Mouse (Mus musculus) monocyte, adult 5-6 weeks (primary cell): ENCODE measurements at regions not wholly inside any gene's neighbourhood (a gene's known extent, or its start where the extent isn't known, plus 50 kb on each side); places are given as distances from the start of the nearest gene placed in this dataset.

ENCODE experiments used
- ATAC-seq: fragments of 153-309, 156-312 bp; replicated peaks from 2 replicates; pipeline ENCODE4 v1.8.0; 2017; ENCODE audit warnings: mild to moderate bottlenecking; ENCODE audit not compliant: low TSS enrichment, insufficient number of reproducible peaks, severe bottlenecking, poor library complexity, low FRiP score

GRCm38 (mm10) chr10:111680919-111681318, 174.8 kb downstream of the Phlda1 start:
- ATAC-seq = no peak

- no peak for ATAC-seq
These were observed 178.6 kb downstream of the Phlda1 start for GRCm38 (mm10) chr10:111684409-111685346.

GRCm38 (mm10) chr10:111686585-111686984, 180.5 kb downstream of the Phlda1 start:
- ATAC-seq = no peak

- no peak for ATAC-seq
These were observed 183.5 kb downstream of the Phlda1 start for GRCm38 (mm10) chr10:111689587-111689986.

- no peak for ATAC-seq
These were observed 187.7 kb downstream of the Phlda1 start for GRCm38 (mm10) chr10:111693762-111694161.

- ATAC-seq = no peak
These were observed 188.4 kb downstream of the Phlda1 start for GRCm38 (mm10) chr10:111694227-111695200.

- ATAC-seq = no peak
These were observed 190.1 kb downstream of the Phlda1 start for GRCm38 (mm10) chr10:111695918-111696760.

GRCm38 (mm10) chr10:111696987-111697386, 190.9 kb downstream of the Phlda1 start:
- no peak; the same call in 1 of the 2 replicates for ATAC-seq

GRCm38 (mm10) chr10:111699557-111700508, 193.7 kb downstream of the Phlda1 start:
- ATAC-seq = no peak

- ATAC-seq = no peak
These were observed 194.5 kb downstream of the Phlda1 start for GRCm38 (mm10) chr10:111700570-111700969.

GRCm38 (mm10) chr10:111701138-111701537, 195.1 kb downstream of the Phlda1 start:
- no peak for ATAC-seq

GRCm38 (mm10) chr10:111702435-111702834, 196.3 kb downstream of the Phlda1 start:
- no peak for ATAC-seq

GRCm38 (mm10) chr10:111703447-111703846, 197.4 kb downstream of the Phlda1 start:
- no peak for ATAC-seq

GRCm38 (mm10) chr10:111711519-111712113, 205.5 kb downstream of the Phlda1 start:
- no peak for ATAC-seq

GRCm38 (mm10) chr10:111712991-111713390, 206.9 kb downstream of the Phlda1 start:
- ATAC-seq = no peak

- no peak for ATAC-seq
These were observed 207.6 kb downstream of the Phlda1 start for GRCm38 (mm10) chr10:111713676-111714075.

- no peak for ATAC-seq
These were observed 209.1 kb downstream of the Phlda1 start for GRCm38 (mm10) chr10:111715172-111715571.
